Mouse (Mus musculus): ENCODE measurements around the gene Mfsd4b3.
"Not testable (repeated sequence)": the region's sequence is repeated elsewhere in the genome, so short reads cannot be mapped to it uniquely, and the experiment has no call there.

The Mfsd4b3 gene

DNA sequence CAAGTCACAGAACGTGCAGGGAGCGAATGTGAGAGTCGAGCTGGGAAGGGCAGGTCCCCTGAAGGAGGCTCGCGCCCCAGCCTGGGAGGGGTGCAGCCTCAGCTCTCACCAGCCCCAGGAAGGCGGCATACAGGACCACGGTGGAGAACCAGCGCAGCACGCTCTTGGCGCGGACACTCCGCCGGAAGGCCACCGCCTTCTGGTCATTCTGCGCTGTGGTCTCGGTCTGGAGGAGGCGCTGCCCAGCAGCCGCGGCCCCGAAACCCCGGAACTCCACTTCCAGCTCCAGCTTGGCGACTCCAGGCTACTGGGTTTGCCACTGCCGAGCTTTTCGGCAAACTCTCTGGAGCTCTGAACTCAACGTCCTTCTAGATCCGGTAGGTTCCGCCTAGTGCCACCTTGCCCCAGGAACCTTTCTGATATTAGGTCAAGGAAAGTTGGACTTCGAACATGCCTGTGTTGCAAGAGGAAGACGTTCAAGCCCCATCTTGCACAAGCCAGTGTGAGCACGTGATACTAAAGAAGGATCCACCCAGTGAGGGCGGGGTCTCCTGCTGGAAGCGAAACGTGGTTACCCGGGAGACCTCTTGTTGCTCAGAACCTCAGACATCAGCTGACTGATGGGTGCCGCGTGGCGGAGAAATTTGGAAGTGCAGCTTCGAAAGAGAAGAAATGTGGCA is at the start of gene Mfsd4b3:
Gene Mfsd4b3 (minus strand): TSS at position 393 of the 680 bp plus-strand sequence.
- DNase-seq: peak; percentile 97 to 98

GRCm38 (mm10) chr10:40009591-40009990 is 49.6 kb upstream of the Mfsd4b3 start:
- DNase-seq: no peak

- not testable (repeated sequence) for DNase-seq
Measured at GRCm38 (mm10) chr10:40008847-40009246, 48.9 kb upstream of the Mfsd4b3 start.

DNA sequence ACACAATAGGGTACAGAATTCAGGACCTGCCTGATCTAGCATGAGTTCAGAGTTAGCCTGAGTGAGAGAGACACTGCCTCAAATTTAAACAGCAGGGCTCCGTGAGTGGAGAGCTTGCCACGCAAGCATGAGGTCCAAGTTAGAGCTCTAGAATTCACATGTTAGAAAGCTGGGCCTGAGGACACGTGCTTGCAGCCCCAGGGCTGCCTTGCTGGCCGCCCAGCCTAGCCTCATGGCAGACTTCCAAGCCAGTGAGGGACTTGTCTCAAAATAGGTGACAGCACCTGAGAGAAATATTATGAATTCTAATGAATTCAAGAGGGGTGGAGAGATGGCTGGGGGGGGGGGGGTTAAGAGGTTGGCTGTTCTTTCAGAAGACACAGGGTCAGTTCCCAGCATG is 48.0 kb upstream of the Mfsd4b3 start:
- no peak for DNase-seq

- DNase-seq: peak in 1 of 2 experiments; percentile 16
Measured at GRCm38 (mm10) chr10:40006963-40007362, 47.0 kb upstream of the Mfsd4b3 start.

DNA sequence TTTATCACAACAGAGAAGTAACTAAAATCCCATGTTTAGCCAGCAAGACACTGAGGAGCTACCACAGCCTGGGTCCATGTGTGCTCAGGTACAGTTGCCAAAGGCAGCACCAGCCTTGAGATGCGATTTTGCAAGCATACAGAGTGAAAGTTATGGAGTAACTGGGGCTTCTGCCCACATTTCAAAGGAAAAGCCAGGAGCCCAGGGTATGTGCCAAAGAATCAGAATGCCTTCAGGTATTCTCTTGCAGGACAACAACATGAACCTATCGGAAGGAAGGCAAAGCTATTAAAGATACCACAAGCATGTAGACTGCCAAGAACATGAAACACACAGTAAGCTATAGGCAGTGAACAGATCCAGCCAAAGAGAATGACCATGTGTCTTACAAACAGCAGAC is 40.8 kb upstream of the Mfsd4b3 start:
- no peak for DNase-seq

- no peak for DNase-seq
Measured at GRCm38 (mm10) chr10:39991155-39991554, 31.2 kb upstream of the Mfsd4b3 start.

DNA sequence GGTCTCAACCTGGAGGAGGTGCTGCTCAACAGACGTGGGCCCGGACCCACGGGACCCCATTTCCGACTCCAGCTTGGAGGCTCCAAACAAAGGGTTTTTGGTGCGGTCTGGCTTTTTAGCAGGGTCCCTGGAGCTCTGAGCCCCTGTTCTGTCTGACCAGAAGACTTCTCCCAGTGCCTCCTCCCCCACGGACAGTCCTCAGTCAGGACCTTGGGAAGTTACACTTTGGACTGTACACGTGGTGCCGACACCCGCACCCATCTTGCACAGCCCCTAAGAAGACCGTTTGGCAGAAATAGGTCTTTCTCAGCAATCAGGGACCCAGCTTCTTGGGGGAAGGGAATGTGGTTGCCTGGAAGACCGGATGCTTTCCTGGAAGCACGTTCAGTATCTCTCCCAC is 26.5 kb upstream of the Mfsd4b3 start, which contains the start of gene Mfsd4b5:
Gene Mfsd4b5 (minus strand): TSS at position 181 of the 400 bp plus-strand sequence.
- DNase-seq: no peak

- DNase-seq: peak in 1 of 2 experiments; percentile 29
Measured at GRCm38 (mm10) chr10:39982604-39983003, 22.7 kb upstream of the Mfsd4b3 start.

DNA sequence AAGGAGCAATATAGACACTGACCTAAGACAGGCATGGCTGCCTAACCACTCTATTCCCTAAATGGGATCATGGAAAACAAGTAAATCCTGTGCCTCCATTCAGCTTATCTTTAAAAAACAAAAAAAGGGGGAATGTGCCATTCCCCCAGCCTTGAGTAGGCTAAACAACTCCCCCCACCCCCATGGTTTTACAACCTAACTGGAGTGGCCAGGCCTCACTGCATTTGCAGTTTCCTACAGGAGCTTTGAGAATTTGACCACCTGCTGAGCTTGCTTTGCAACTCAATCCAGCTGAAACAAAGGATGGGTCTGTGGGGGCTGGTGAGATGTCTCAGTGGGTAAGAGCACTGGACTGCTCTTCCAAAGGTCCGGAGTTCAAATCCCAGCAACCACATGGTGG is 18.3 kb upstream of the Mfsd4b3 start:
- no peak for DNase-seq

DNA sequence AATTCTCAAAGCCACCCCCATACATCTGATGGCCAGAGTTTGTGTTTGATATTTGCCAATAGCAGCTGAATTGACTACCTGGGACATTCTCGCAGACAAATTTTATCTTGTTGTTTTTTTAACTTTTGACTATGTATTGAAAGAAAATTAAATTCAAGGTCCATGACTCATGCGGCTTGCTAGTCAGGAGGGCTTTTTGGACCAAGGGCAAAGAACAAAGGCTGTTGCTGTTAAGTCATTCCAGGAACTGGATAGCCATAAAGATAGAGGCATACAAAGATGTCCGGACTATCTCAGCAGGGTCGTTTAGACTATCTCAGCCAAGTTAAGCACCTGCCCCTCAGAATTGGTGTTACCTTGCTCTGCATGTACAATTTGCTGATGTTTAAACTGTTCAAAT is 17.4 kb upstream of the Mfsd4b3 start:
- no peak for DNase-seq

GRCm38 (mm10) chr10:39975771-39976170 is 15.8 kb upstream of the Mfsd4b3 start:
- no peak for DNase-seq

GRCm38 (mm10) chr10:39974982-39975381 is 15.0 kb upstream of the Mfsd4b3 start:
- no peak for DNase-seq

- DNase-seq: no peak
Measured at GRCm38 (mm10) chr10:39967512-39967911, 7.6 kb upstream of the Mfsd4b3 start.

GRCm38 (mm10) chr10:39961906-39962305 is 2.0 kb upstream of the Mfsd4b3 start:
- no peak for DNase-seq

GRCm38 (mm10) chr10:39960441-39960822 is 479 bp upstream of the Mfsd4b3 start:
- no peak for DNase-seq

DNA sequence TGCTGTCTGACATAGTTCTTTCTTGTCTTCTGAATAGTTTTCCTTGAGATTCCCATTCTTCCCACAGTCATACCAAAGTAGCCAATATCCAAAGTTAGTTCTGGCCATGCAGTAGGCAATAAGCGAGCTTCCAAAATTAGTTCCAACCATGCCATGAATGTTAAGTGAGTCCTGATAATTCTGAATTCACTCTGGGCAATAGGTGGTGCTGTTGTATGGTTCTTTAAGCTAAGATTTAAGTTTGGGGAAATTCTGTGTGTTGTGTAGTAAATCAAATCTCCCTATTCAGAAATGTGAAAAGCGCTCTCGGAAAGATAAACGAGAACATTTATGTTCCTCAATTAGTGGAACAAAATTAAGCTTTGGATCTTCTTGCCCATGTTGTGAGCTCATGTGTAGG is 1.7 kb downstream of the Mfsd4b3 start:
- no peak for DNase-seq

- DNase-seq: no peak
Measured at GRCm38 (mm10) chr10:39956340-39956878, 3.5 kb downstream of the Mfsd4b3 start.

DNA sequence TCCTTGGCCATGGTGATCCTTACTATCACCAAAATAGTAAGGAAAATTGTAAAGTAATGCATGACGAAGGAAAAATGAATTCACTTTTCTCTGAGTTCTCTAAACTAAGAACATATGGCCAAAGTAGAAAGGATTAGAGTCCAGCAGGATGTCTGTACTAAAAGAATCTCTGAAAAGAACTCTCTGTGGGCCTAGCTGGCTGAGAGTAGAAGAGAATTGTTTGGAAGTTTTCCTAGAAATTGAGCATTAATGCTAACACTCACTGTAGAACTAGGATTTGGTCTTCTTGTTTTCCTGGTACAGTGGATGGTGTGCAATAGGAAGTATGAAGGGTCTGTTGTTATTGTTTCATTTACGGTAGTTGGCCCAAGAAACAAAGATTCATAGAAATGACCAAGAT is 4.8 kb downstream of the Mfsd4b3 start:
- no peak for DNase-seq

DNA sequence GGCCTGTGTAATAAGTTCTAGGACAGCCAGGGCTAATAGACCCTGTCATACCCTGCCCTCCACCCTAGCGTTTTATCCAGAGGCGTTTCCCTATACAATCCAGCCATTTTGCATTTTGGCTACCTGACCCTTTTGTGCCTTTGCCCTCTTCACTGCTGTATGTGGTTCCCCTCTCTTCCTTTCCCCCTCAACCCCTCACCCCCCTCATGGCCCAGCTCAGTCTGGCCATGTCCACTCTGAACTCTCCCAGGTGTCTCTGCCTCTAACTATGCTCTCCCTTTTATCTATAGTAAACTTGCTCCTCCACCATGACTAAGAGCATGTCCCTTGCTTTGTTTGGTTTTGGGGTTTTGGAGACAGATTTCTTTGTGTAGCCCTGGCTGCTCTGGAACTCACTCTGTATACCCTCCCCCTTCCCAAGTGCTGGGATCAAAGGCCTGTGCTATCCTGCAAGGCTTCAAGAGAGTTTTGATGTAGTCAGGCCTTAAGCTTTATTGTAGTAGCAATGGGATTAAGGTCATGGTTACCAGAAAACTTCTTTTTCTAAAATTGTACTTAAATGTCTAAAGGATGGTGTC is 10.5 kb downstream of the Mfsd4b3 start:
- DNase-seq: no peak

DNA sequence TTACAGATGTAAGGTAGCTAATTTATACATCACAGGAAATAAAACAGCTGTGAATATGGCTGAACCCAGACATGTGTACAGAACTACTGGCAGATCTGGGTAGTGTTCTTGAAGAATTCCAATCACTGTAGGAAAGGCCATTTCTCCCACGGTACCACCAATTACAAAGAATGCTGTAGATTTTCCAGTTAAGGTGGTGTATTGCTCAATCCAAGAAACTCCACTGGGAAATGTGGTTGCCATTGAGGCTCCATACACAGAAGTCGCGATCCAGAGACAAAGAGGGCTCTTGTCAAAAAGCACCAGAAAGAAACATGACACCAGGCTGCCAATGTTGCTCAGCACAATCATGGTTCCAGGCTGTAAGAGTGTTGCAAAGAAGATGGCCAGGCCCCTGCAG is 12.8 kb downstream of the Mfsd4b3 start:
- DNase-seq: not testable (repeated sequence)

DNA sequence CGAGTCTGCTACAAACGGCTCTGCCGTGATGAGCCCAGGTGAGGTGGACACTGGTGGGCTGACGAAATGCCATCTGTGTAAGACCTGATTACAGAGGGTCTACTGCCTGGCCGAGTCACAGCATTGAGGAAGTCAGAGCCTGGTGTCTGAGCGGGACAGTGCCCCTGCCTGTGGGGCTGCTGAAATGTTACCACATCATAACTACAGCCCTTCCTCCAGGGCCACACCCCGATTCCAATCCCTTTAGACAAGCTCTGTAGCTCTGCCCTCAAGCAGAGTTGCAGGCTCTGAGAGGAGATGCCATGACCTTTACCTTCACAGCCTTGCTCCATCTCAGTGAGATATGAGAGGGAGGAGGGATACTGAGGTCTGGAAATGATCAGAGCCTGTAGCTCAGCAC is 23.4 kb downstream of the Mfsd4b3 start:
- no peak for DNase-seq

DNA sequence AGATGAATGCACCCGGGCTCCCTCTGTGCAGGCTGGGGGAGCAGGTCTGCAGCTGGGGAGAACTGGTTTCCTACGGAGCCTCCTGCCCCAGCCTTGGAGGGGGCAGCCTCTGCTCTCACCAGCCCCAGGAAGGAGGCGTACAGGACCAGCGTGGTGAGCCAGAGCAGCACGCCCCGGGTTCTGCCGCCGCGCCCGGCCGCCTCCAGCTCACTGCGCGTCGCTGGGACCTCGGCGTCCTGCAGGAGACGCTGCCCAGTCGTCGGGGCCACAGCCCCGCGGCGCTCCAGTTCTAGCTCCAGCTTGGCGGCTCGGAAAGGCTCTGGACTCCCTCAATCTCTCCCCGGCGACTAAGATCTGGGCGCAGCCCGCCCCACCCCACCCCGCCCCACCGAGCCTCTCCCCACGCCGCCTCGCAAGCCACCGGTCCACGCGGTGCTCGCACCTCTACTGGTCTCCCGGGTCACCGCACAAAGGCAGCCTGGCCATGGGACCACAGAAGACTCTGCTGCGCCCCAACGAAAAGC is 33.3 kb downstream of the Mfsd4b3 start, which contains the start of gene Mfsd4b2:
Gene Mfsd4b2 (minus strand): TSS at position 308 of the 524 bp plus-strand sequence.
- DNase-seq: no peak

GRCm38 (mm10) chr10:39924556-39924955 is 35.4 kb downstream of the Mfsd4b3 start:
- DNase-seq: not testable (repeated sequence)

Measured in lung, adult 18-20 months (tissue).